Mouse (Mus musculus): ENCODE results near the gene Slc29a1. TPM values are rescaled to one million over a fixed set of nuclear protein-coding genes. Genes with fewer than 3 reads are reported as not detected.

Slc29a1 gene
- polyA plus RNA-seq, 1 experiment from 2014 or later = 243 TPM

Other genes with a start within 250 kb of the Slc29a1 start
- gene Cdc5l, start 165.9 kb downstream of the Slc29a1 start, polyA plus RNA-seq (2015; fragmentation: Nextera tagmentation; extraction: Ambion mirVana) = 77.0 and 86.8 TPM in 2 replicates
- 0.37 and 0.65 TPM in 2 replicates for gene Spats1, start 124.2 kb downstream of the Slc29a1 start, polyA plus RNA-seq (2015; fragmentation: Nextera tagmentation; extraction: Ambion mirVana)
- 26.9 and 27.7 TPM in 2 replicates for gene Aars2, start 92.8 kb downstream of the Slc29a1 start, polyA plus RNA-seq (2015; fragmentation: Nextera tagmentation; extraction: Ambion mirVana)
- 1.3 and 3.0 TPM in 2 replicates for gene Tcte1, start 76.2 kb downstream of the Slc29a1 start, polyA plus RNA-seq (2015; fragmentation: Nextera tagmentation; extraction: Ambion mirVana)
- 19.0 and 19.6 TPM in 2 replicates for gene Tmem151b, start 49.9 kb downstream of the Slc29a1 start, polyA plus RNA-seq (2015; fragmentation: Nextera tagmentation; extraction: Ambion mirVana)
- gene Nfkbie, start 43.9 kb downstream of the Slc29a1 start, polyA plus RNA-seq (2015; fragmentation: Nextera tagmentation; extraction: Ambion mirVana) = 70.4 and 80.2 TPM in 2 replicates
- gene Slc35b2, start 35.7 kb downstream of the Slc29a1 start, polyA plus RNA-seq (2015; fragmentation: Nextera tagmentation; extraction: Ambion mirVana) = 95.8 and 96.9 TPM in 2 replicates
- 1,223 and 1,279 TPM in 2 replicates for gene Hsp90ab1, start 26.3 kb downstream of the Slc29a1 start, polyA plus RNA-seq (2015; fragmentation: Nextera tagmentation; extraction: Ambion mirVana)
- gene Mymx, start 2.5 kb upstream of the Slc29a1 start, polyA plus RNA-seq (2015; fragmentation: Nextera tagmentation; extraction: Ambion mirVana) = 1.5 and 1.7 TPM in 2 replicates
- 0.05 TPM in 1 of 2 replicates, not detected in the other for gene Capn11, start 59.7 kb upstream of the Slc29a1 start, polyA plus RNA-seq (2015; fragmentation: Nextera tagmentation; extraction: Ambion mirVana)
- gene Mrpl14, start 86.7 kb upstream of the Slc29a1 start, polyA plus RNA-seq (2015; fragmentation: Nextera tagmentation; extraction: Ambion mirVana) = 174 and 197 TPM in 2 replicates
- 16.6 and 18.6 TPM in 2 replicates for gene Tmem63b, start 87.3 kb upstream of the Slc29a1 start, polyA plus RNA-seq (2015; fragmentation: Nextera tagmentation; extraction: Ambion mirVana)
- gene 1600014C23Rik, start 134.2 kb upstream of the Slc29a1 start, polyA plus RNA-seq (2015; fragmentation: Nextera tagmentation; extraction: Ambion mirVana) = not detected in 2 replicates

Data from thymus, postnatal 0 days (tissue).